Mouse (Mus musculus) left cerebral cortex, postnatal 10 days (tissue): ENCODE measurements around the gene Cacng1. TPM values are rescaled to one million over a fixed set of nuclear protein-coding genes. Genes with fewer than 3 reads are reported as not detected.

Source experiments
- DNase-seq, 2 experiments: peaks; one replicate each; pipeline ENCODE4 v3.0.0; 2021 to 2022; ENCODE audit warnings: low spot score in 2 of 2, mixed read lengths in 1 of 2; ENCODE audit errors: extremely low spot score in 1 of 2
- intact Hi-C: fragments of 180-260 bp; cut with DNase I; formaldehyde crosslinking; loops from one replicate; pipeline ENCODE4 v1.15.1; 2025
- total RNA-seq, 2 experiments: library from RNA; stranded (reverse); gene quantifications; 2 replicates each; pipeline ENCODE4 v1.2.3; 2021

Gene Cacng1
- total RNA-seq, 2 experiments from 2014 or later: 0.36 to 0.47 TPM

- intact Hi-C loops: no loop called here
- DNase-seq: no peak
Observed at GRCm38 (mm10) chr11:107720264-107721021, 4.1 kb upstream of the Cacng1 start.

- no peak for DNase-seq
- intact Hi-C loops: no loop called here
Observed at GRCm38 (mm10) chr11:107714368-107714767, 2.0 kb downstream of the Cacng1 start.

- no peak for DNase-seq
Observed at GRCm38 (mm10) chr11:107710379-107710778, 5.9 kb downstream of the Cacng1 start.

GRCm38 (mm10) chr11:107707897-107708610, 8.3 kb downstream of the Cacng1 start:
- intact Hi-C loops: no loop called here
- DNase-seq: no peak

More at GRCm38 (mm10) chr11:107710379-107710778, 5.9 kb downstream of the Cacng1 start:
- intact Hi-C loops: no loop called here

- no peak for DNase-seq
- intact Hi-C loops: no loop called here
Observed at GRCm38 (mm10) chr11:107705476-107706074, 10.7 kb downstream of the Cacng1 start.

GRCm38 (mm10) chr11:107705060-107705459, 11.3 kb downstream of the Cacng1 start:
- intact Hi-C loops: no loop called here
- DNase-seq: no peak

GRCm38 (mm10) chr11:107703272-107704134, 12.8 kb downstream of the Cacng1 start:
- intact Hi-C loops: no loop called here
- no peak for DNase-seq

- intact Hi-C loops: no loop called here
Observed at GRCm38 (mm10) chr11:107699967-107700366, 16.4 kb downstream of the Cacng1 start.

GRCm38 (mm10) chr11:107693338-107693737, 23.0 kb downstream of the Cacng1 start:
- intact Hi-C loops: no loop called here
- DNase-seq: no peak

More at GRCm38 (mm10) chr11:107699967-107700366, 16.4 kb downstream of the Cacng1 start:
- DNase-seq: no peak

- intact Hi-C loops: no loop called here
- DNase-seq: no peak
Observed at GRCm38 (mm10) chr11:107691569-107691968, 24.8 kb downstream of the Cacng1 start.

- intact Hi-C loops: no loop called here
- no peak for DNase-seq
Observed at GRCm38 (mm10) chr11:107688480-107688879, 27.8 kb downstream of the Cacng1 start.

- intact Hi-C loops: no loop called here
- DNase-seq: no peak
Observed at GRCm38 (mm10) chr11:107686290-107686689, 30.0 kb downstream of the Cacng1 start.

GRCm38 (mm10) chr11:107683544-107684465, 32.5 kb downstream of the Cacng1 start:
- DNase-seq: no peak
- intact Hi-C loops: no loop called here

GRCm38 (mm10) chr11:107682694-107683355, 33.5 kb downstream of the Cacng1 start:
- intact Hi-C loops: no loop called here
- no peak for DNase-seq

GRCm38 (mm10) chr11:107676207-107676940, 39.9 kb downstream of the Cacng1 start:
- no peak for DNase-seq
- intact Hi-C loops: no loop called here

GRCm38 (mm10) chr11:107675246-107675645, 41.1 kb downstream of the Cacng1 start:
- intact Hi-C loops: no loop called here

GRCm38 (mm10) chr11:107674601-107675000, 41.7 kb downstream of the Cacng1 start:
- intact Hi-C loops: no loop called here
- no peak for DNase-seq

More at GRCm38 (mm10) chr11:107675246-107675645, 41.1 kb downstream of the Cacng1 start:
- DNase-seq: no peak
